Mouse (Mus musculus) testis, adult 2 months (tissue): Measurements from ENCODE around the gene Ppp2r5c.

Experiments
- CTCF ChIP-seq: fragments of 200-500 bp; IDR thresholded peaks from 2 replicates; pipeline ENCODE4 v1.5.1; 2012; ENCODE audit warnings: low read depth, mild to moderate bottlenecking, inconsistent platforms, low read length, moderate library complexity; ENCODE audit not compliant: control insufficient read depth, insufficient read depth, insufficient replicate concordance
- POLR2A ChIP-seq: fragments of 200-500 bp; IDR thresholded peaks from 2 replicates; pipeline ENCODE4 v1.6.1; 2012; ENCODE audit warnings: low read depth, mild to moderate bottlenecking, inconsistent platforms, low read length, moderate library complexity; ENCODE audit not compliant: control insufficient read depth

DNA sequence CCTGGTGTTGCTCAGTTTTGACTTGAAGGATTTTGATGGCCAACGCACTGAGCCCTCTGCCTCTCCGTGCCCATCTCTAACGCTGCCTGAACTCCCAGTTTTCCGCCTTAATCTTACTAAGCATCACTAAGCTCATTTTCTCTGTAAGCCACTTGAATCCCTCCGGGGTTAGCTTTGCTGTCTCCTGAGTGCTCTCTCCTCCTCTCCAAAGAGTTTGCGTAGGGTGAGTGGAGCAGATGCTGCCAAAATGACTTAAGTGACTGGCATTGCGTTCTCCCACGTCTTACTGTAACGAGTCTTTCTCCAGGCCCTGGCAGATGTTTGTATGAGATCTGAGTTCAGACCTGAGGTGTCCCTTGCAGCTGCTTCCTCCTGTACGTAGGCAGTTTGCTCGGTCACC, 183.1 kb downstream of the Ppp2r5c start:
- TF ChIP-seq CTCF (no peak), POLR2A (no peak)
